Mouse (Mus musculus) intestine, embryonic 16.5 days (tissue): ENCODE data around the gene Foxe1. TPM values are rescaled to one million over a fixed set of nuclear protein-coding genes. Genes with fewer than 3 reads are reported as not detected.

ENCODE experiments used
- ATAC-seq: fragments of 200-750 bp; cut with Nextera tagmentation; 2 replicates; pipeline ENCODE4 v1.8.0; 2017; ENCODE audit warnings: moderate TSS enrichment, moderate library complexity
- H3K27ac ChIP-seq: fragments of 300-500 bp; sonication (generic); 2 replicates; pipeline ENCODE4 v1.5.1; 2014; ENCODE audit warnings: mild to moderate bottlenecking, low read length
- H3K27me3 ChIP-seq: fragments of 300-500 bp; sonication (generic); replicated peaks from 2 replicates; pipeline ENCODE4 v1.6.1; 2014; ENCODE audit warnings: low read length, control low read depth, mixed read lengths; ENCODE audit not compliant: control insufficient read depth, insufficient read depth
- H3K36me3 ChIP-seq: fragments of 300-500 bp; sonication (generic); 2 replicates; pipeline ENCODE4 v1.6.1; 2014; ENCODE audit warnings: low read length, control low read depth; ENCODE audit not compliant: control insufficient read depth, insufficient read depth
- H3K4me1 ChIP-seq: fragments of 300-500 bp; sonication (generic); 2 replicates; pipeline ENCODE4 v1.6.1; 2014; ENCODE audit warnings: low read length, control low read depth, mixed read lengths; ENCODE audit not compliant: control insufficient read depth, insufficient read depth
- H3K4me2 ChIP-seq: fragments of 300-500 bp; sonication (generic); 2 replicates; pipeline ENCODE4 v1.6.1; 2014; ENCODE audit warnings: low read depth, low read length, control low read depth
- H3K4me3 ChIP-seq: fragments of 300-500 bp; sonication (generic); 2 replicates; pipeline ENCODE4 v1.5.1; 2014; ENCODE audit warnings: mild to moderate bottlenecking, low read length
- H3K9ac ChIP-seq: fragments of 300-500 bp; sonication (generic); 2 replicates; pipeline ENCODE4 v1.6.1; 2014; ENCODE audit warnings: low read depth, low read length
- H3K9me3 ChIP-seq: fragments of 300-500 bp; sonication (generic); 2 replicates; pipeline ENCODE4 v1.6.1; 2016; ENCODE audit warnings: low read length, control low read depth; ENCODE audit not compliant: control insufficient read depth
- WGBS: fragments of 180-500 bp; shearing (Covaris S2); extraction: QIAGEN DNeasy Blood & Tissue Kit; methylation state at CpG from one replicate; pipeline ENCODE4 v1.1.7; 2014; 5-methylcytosine and 5-hydroxymethylcytosine counted together
- polyA plus RNA-seq: library from polyadenylated mRNA; unstranded; fragments of >200 nt; fragmentation: Nextera tagmentation; extraction: Ambion mirVana; gene quantifications from 2 replicates; pipeline ENCODE4 v1.2.1, GENCODE M21; 2015

The Foxe1 gene
- polyA plus RNA-seq, 1 experiment from 2014 or later: not detected

DNA sequence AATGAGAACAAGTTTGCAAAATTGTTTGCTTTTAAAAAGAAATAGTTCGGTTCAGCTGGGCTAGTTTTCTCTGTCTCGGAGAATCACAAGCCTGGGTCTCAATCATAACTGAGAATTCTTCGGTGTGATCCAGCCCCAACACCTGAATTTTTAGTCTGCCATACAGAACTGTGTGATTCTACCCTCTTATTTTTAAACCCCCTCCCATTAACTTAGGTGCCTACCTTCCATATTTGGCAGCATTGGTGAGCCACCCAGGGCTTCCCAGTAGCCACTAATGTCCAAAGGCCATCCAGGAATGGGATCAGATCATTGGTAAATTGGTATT, 2.3 kb downstream of the Foxe1 start:
- Histone ChIP-seq H3K4me1 (peaks cover 16% of the 10 kb centered on the region; the same call in 1 of the 2 replicates), H3K4me2 (no peak overlapping the region), H3K27me3 (peaks cover 96% of the 10 kb centered on the region), H3K4me3 (no peak overlapping the region), H3K36me3 (no peaks in the 10 kb centered on the region), H3K9me3 (no peaks in the 10 kb centered on the region), H3K27ac (no peak overlapping the region), H3K9ac (no peak overlapping the region)
- ATAC-seq: no peak
- WGBS: 23% methylated on average over 3 of the region's 3 CpGs

DNA sequence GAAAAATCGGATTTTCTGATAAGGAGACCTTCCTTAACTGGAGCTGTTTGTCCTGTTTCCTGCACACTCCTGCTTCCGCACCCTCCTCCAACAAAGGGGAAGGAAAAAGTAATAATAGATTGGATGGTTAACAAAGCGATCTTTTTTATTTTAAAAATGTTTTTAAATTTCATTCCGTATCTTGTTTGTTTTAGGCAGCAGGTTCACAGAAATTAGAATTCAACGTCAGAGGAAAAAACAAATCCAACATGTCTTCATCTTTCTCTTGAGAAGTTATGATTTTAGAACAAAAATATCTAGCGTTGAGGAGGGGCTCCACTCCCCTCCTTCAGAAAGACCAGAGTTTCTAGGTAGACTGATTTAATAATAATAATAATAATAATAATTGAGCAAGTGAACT, 2.8 kb downstream of the Foxe1 start:
- no peak overlapping the region for H3K4me3 ChIP-seq
- H3K4me2 ChIP-seq: no peak overlapping the region
- 27% methylated on average over 6 of the region's 6 CpGs for WGBS
- H3K9ac ChIP-seq: no peak overlapping the region
- ATAC-seq: no peak
- no peaks in the 10 kb centered on the region for H3K36me3 ChIP-seq
- H3K9me3 ChIP-seq: no peaks in the 10 kb centered on the region
- H3K27me3 ChIP-seq: peaks cover 96% of the 10 kb centered on the region
- H3K4me1 ChIP-seq: peaks cover 16% of the 10 kb centered on the region; the same call in 1 of the 2 replicates
- H3K27ac ChIP-seq: no peak overlapping the region

DNA sequence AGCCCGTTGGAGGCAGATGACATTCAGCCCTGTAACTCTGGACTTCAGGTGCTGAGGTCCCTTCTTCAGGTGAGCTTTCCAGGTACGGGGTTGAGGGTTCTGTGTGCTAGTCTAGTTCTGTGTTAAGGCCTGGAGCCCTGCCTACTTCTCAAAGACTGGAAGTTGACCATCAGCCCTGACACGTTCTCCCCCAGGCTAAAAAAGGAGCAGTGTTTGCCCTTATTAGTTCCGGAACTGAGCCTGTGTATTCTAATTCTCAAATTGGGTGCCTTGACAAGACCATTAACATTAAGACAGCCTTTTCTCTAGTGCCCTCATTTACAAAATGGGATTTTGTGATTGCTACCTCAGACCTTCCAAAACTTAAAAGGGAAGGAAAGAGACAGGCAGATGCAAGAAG, 3.7 kb downstream of the Foxe1 start:
- ATAC-seq: no peak
- Histone ChIP-seq H3K4me3 (no peak overlapping the region), H3K27me3 (peaks cover 94% of the 10 kb centered on the region), H3K4me1 (peaks cover 16% of the 10 kb centered on the region; the same call in 1 of the 2 replicates), H3K36me3 (no peaks in the 10 kb centered on the region), H3K9ac (no peak overlapping the region), H3K4me2 (no peak overlapping the region), H3K27ac (no peak overlapping the region), H3K9me3 (no peaks in the 10 kb centered on the region)
- 8% methylated on average over 4 of the region's 4 CpGs for WGBS

DNA sequence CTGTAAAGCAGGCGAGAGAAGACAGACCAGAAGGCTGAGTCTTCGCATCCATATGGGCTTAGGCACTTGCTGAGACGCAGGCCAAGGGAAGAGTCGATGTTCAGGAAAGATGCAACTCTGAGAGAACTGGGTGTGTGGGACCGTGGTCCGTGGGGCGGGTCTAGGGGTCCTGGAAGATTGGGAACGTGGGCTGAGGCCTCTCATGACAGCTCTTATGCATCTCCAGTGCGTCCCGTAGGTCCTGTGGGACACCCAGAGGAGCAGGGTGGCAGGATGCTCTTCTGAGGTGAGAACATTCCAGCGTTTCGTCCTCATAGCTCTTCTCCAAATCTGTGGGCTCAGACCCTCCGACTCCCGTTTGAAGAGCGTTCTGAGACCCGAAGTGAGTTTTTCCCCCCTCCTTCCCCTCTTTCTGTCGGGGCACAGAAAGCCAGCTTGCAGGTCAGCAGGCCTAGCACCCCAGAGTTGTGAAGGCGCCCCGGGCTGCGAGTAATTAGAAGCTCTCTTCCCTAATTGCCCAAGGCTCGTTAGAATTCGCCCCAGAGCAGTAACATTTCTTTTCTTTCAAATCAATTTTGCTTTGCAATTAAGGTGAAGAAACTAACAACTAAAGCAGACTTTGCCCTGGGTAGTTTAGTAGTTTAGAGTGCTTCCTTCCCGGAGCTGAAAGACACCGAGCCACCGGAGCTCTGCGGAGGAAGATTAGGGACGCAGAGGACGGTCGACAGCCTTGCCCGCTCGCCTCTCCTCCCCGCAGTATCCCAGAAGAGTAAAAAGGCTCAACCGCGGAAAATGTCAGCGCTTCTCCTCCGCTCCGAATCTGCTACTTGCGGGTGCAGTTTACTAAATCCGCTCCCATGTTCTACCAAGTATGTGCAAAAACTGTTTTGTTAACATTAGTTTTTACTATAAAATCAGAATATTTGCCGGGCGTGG, 4.4 kb downstream of the Foxe1 start:
- H3K27me3 ChIP-seq: peaks cover 93% of the 10 kb centered on the region
- no peaks in the 10 kb centered on the region for H3K9me3 ChIP-seq
- H3K27ac ChIP-seq: no peak overlapping the region
- H3K4me3 ChIP-seq: no peak overlapping the region
- H3K36me3 ChIP-seq: no peaks in the 10 kb centered on the region
- no peak overlapping the region for H3K9ac ChIP-seq
- WGBS: 3% methylated on average over 41 of the region's 41 CpGs
- ATAC-seq: no peak
- no peak overlapping the region for H3K4me2 ChIP-seq
- H3K4me1 ChIP-seq: peaks cover 12% of the 10 kb centered on the region; the same call in 1 of the 2 replicates

DNA sequence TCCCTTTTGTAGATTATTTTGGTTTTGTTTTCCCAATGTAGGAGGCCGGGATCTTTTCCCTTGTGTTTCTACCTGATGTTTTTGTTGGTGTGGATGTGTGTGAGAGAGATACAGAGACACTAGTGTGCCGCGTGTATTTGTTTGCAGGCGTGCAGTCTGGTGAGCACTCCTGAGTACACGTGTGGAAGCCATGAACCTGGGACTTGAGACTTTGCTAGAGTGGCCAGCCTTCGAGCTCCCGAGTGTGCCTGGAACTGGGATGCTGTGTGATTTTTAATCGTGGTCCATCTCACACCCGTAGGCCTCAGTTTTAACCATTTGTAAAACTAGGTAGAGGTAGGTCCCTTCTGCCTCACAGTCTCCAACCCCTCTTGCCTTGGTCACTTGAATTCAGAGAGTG, 5.5 kb downstream of the Foxe1 start:
- Histone ChIP-seq H3K4me1 (peaks cover 9% of the 10 kb centered on the region; the same call in 1 of the 2 replicates), H3K9ac (no peak overlapping the region), H3K27ac (no peak overlapping the region), H3K4me2 (no peak overlapping the region), H3K36me3 (no peaks in the 10 kb centered on the region), H3K9me3 (no peaks in the 10 kb centered on the region), H3K4me3 (no peak overlapping the region), H3K27me3 (peaks cover 88% of the 10 kb centered on the region)
- WGBS: 30% methylated on average over 9 of the region's 9 CpGs
- ATAC-seq: no peak

DNA sequence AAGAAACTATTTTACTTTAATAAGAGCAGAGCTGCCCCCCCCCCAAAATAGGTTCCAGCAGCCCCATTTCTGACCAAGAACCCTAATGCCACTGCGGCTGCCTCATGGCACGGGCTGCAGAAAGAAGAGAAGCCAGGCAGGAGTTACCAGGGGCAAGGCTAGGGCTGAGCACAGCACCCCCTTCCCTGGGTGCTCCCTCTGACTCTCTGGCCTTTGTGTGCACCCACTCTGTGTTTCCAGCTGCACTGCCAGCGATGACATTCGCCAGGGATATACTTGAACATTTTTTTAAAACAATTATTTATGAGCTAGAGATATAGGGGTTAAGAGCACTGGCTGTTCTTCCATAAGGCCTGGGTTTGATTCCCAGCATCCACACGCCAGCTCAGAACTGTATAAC, 6.1 kb downstream of the Foxe1 start:
- ATAC-seq: no peak
- Histone ChIP-seq H3K27me3 (peaks cover 83% of the 10 kb centered on the region), H3K4me2 (no peak overlapping the region), H3K9me3 (no peaks in the 10 kb centered on the region), H3K4me1 (peaks cover 4% of the 10 kb centered on the region; the same call in 1 of the 2 replicates), H3K36me3 (no peaks in the 10 kb centered on the region), H3K9ac (no peak overlapping the region), H3K27ac (no peak overlapping the region), H3K4me3 (no peak overlapping the region)
- 56% methylated on average over 5 of the region's 5 CpGs for WGBS

DNA sequence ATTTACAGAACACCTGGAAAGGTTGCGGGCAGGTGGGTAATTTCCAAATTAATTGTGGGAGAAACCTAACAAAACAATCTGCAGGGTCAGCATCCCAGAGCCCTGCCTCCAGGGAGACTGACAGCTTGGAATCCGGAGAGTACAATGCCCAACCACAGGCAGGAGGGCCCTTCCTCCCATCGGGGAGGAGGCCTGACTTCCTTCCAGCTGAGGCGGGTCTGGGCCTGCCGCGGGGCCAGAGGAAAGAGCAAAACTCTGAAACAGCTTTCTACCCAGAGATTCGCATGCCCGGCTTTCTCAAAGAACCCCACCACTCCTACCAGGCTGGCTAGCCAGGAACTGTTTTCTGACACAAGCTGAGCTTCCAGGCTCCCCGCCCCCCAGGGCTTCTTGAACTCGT, 9.6 kb downstream of the Foxe1 start:
- Histone ChIP-seq H3K4me3 (no peak overlapping the region), H3K4me1 (no peaks in the 10 kb centered on the region)

DNA sequence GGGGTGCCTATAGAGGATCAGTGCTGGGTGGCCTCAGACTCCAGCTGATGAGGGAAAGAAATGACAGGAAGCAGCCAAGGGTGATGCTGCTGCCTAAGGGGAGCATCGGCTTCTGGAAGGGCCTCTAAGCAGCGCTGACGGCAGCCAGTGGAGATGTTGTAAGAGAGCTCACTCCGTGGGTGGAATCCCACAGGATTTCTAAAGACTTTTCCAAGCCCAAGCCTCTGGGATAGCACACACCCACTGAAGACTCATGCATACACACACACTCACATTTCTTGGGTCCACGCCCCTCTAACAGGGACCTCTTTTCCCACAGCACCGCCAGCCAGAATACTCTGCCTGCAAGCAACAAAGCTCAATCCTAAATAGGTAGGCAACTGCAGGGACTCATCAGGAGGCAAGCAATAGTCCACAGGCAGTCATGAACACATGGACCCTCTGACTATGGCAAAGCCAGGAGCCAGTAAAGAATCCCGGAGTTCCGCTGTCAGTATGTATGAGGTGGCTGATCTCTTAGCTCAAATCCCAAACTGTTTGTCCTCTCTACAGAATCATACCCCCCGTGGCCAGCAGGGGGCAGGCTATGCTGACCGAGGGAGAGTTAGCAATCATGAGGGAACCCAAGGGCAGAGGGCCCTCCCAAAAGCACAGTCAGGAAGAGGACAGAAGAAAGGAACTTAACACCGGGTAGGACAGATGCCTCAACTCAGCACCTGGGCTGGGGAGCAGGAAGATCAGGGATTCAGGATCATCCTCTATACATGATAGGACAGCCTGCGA, 13.1 kb downstream of the Foxe1 start:
- Histone ChIP-seq H3K27me3 (peaks cover 17% of the 10 kb centered on the region; the same call in 1 of the 2 replicates), H3K27ac (no peak overlapping the region), H3K36me3 (no peaks in the 10 kb centered on the region), H3K9me3 (no peaks in the 10 kb centered on the region), H3K4me2 (no peak overlapping the region), H3K4me3 (no peak overlapping the region), H3K9ac (no peak overlapping the region), H3K4me1 (no peaks in the 10 kb centered on the region)
- WGBS: 49% methylated on average over 12 of the region's 12 CpGs
- no peak for ATAC-seq

More for the DNA sequence above, 9.6 kb downstream of the Foxe1 start:
- Histone ChIP-seq H3K27me3 (peaks cover 51% of the 10 kb centered on the region), H3K36me3 (no peaks in the 10 kb centered on the region), H3K4me2 (no peak overlapping the region), H3K27ac (no peak overlapping the region), H3K9ac (no peak overlapping the region), H3K9me3 (no peaks in the 10 kb centered on the region)
- 24% methylated on average over 10 of the region's 10 CpGs for WGBS
- ATAC-seq: no peak

DNA sequence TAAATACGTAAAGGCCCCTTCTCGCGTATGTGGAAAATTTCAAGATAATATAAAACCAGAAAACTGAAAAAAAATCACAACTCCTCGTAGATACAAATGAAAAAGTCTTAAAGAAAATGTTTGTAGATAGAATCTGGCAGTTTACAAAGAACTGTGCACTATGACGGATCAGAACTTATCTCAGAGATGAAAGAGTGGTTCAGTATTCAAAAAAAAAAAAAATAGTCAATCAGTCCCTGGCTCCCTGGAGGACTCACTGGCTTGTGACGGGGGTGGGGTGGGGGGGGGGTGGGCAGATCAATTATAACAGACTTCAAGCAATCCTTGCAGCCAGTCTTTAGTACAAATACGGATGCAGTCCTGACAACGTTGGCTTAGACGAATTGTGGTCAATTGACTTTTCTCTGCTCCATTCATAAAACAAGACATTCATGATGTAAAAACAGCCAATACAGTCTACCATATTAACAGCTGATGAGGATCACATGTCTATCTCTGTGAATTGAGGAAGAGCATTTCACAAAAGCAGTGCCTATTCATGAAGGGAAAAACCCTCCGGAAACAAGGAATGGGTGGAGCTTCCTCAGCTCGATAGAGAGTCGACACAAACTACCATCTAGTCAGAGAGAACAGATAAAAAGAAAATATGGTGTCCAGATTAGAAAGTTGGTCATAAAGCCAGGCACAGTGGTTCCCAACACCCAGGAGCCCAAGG, 16.3 kb downstream of the Foxe1 start:
- Histone ChIP-seq H3K4me3 (no peak overlapping the region), H3K9me3 (0 out of 2 replicates have a peak, but pooled peaks cover 3% of the 10 kb centered on the region), H3K27me3 (no peaks in the 10 kb centered on the region; the same call in 1 of the 2 replicates), H3K4me1 (no peaks in the 10 kb centered on the region), H3K36me3 (no peaks in the 10 kb centered on the region), H3K9ac (no peak overlapping the region), H3K4me2 (no peak overlapping the region), H3K27ac (no peak overlapping the region)
- WGBS: 74% methylated on average over 12 of the region's 12 CpGs
- ATAC-seq: no peak
